Mouse (Mus musculus): ENCODE measurements around the gene Erp27. TPM values are rescaled to one million over a fixed set of nuclear protein-coding genes. Genes with fewer than 3 reads are reported as not detected.

The Erp27 gene
- polyA plus RNA-seq, 1 experiment from 2014 or later: 0.80 TPM

Other genes with a start within 250 kb of the Erp27 start
- 0.04 TPM in 2 replicates for gene Gucy2c, start 140.4 kb downstream of the Erp27 start, polyA plus RNA-seq (2015; fragmentation: Nextera tagmentation; extraction: Ambion mirVana)
- gene Hist4h4, start 117.8 kb downstream of the Erp27 start, polyA plus RNA-seq (2015; fragmentation: Nextera tagmentation; extraction: Ambion mirVana): 0.11 and 0.34 TPM in 2 replicates
- 75.2 and 81.2 TPM in 2 replicates for gene H2afj, start 113.9 kb downstream of the Erp27 start, polyA plus RNA-seq (2015; fragmentation: Nextera tagmentation; extraction: Ambion mirVana)
- 1.2 and 1.9 TPM in 2 replicates for gene BC049715, start 94.6 kb downstream of the Erp27 start, polyA plus RNA-seq (2015; fragmentation: Nextera tagmentation; extraction: Ambion mirVana)
- gene Wbp11, start 93.9 kb downstream of the Erp27 start, polyA plus RNA-seq (2015; fragmentation: Nextera tagmentation; extraction: Ambion mirVana): 70.6 and 71.1 TPM in 2 replicates
- 0.20 TPM in 1 of 2 replicates, not detected in the other for gene Smco3, start 86.7 kb downstream of the Erp27 start, polyA plus RNA-seq (2015; fragmentation: Nextera tagmentation; extraction: Ambion mirVana)
- 13.3 and 15.6 TPM in 2 replicates for gene Art4, start 64.4 kb downstream of the Erp27 start, polyA plus RNA-seq (2015; fragmentation: Nextera tagmentation; extraction: Ambion mirVana)
- gene Mgp, start 46.4 kb downstream of the Erp27 start, polyA plus RNA-seq (2015; fragmentation: Nextera tagmentation; extraction: Ambion mirVana): 290 and 310 TPM in 2 replicates
- gene Pde6h, start 1.7 kb upstream of the Erp27 start, polyA plus RNA-seq (2015; fragmentation: Nextera tagmentation; extraction: Ambion mirVana): 0.36 TPM in 1 of 2 replicates, not detected in the other
- 85.1 and 86.5 TPM in 2 replicates for gene Arhgdib, start 19.7 kb upstream of the Erp27 start, polyA plus RNA-seq (2015; fragmentation: Nextera tagmentation; extraction: Ambion mirVana)
- 4.5 and 5.2 TPM in 2 replicates for gene Rerg, start 248.3 kb upstream of the Erp27 start, polyA plus RNA-seq (2015; fragmentation: Nextera tagmentation; extraction: Ambion mirVana)